Mouse (Mus musculus): Measurements from ENCODE around the gene Frat2. TPM values are rescaled to one million over a fixed set of nuclear protein-coding genes. Genes with fewer than 3 reads are reported as not detected.

Frat2 gene
- polyA plus RNA-seq, 1 experiment from 2014 or later = 5.0 TPM

DNA sequence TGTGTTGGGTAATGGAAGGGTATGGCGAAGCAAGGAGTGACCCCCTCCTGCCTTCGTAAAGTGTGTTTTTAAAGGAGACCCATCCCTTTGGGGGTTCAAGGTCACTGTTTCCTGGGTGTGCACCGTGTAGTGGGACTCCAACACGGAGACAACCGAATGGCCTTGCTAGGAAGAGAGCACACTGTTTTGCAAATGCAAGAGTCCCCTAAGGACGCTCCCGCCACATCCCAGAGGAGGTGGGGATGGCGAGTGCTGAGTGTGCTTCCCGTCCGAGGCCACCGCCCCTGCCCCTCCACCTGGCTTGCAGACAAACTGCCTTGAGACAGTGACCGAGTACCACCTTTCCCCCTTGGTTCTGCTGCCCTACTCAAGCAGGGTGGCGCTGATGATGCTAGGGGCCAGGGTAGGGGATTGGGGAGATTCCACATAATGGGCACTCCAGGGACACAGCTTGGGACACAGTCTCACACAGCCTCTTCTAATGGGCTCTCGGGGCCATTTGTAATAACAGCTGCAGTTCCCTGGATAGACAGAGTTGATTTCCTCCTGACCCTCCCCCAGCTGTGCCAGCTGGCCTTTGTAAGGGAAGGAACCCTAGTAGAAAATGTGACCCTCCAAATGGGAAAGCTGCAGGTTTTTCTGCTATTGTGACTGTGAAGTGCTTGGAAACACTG is 16.1 kb downstream of the Frat2 start:
- Histone ChIP-seq H3K36me3 (ENCODE audit: control insufficient read depth, insufficient read depth, low read length) (no peaks in the 10 kb centered on the region), H3K27me3 (ENCODE audit: control insufficient read depth, insufficient read depth, low read length) (peaks cover 7% of the 10 kb centered on the region), H3K4me3 (ENCODE audit: low read depth, low read length) (peak overlapping the region; percentile 72), H3K4me1 (replicated peaks; ENCODE audit: control insufficient read depth, insufficient read depth, low read length) (peaks cover 9% of the 10 kb centered on the region; the same call in 1 of the 2 replicates), H3K27ac (ENCODE audit: low read depth, low read length) (peak overlapping the region; percentile 30), H3K9me3 (ENCODE audit: control insufficient read depth, low read length) (no peaks in the 10 kb centered on the region), H3K4me2 (replicated peaks; ENCODE audit: low read depth, low read length) (peak overlapping the region; percentile 99), H3K9ac (ENCODE audit: low read depth, low read length) (peak overlapping the region; percentile 34)
- 4% methylated on average over 14 of the region's 14 CpGs for WGBS
- DNase-seq (ENCODE audit: low spot score) (peak; percentile 48), ATAC-seq (ENCODE audit: low FRiP score) (no peak)

DNA sequence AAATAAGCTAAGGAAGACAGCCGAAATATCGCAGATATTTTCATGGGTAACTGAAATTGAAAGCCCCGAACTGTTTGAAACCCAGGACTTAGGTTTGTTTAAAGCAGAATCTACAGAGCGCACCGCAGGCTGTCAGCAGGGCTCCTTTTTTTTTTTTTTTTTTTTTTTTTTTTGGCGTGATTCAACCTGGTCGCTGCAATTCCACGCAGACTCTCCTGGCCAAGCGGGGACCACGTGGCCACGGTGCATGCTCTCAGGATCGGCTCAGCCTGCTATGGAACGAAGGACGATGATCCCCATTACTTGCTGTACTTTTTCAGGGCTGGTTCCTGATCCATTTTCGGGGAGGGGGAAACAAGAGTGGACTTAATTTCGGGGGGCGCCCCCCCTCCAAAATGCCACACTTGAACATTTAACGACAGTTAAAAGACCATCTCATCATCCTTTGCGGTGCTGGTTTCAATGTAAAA is 16.8 kb downstream of the Frat2 start:
- ATAC-seq (ENCODE audit: low FRiP score) (no peak), DNase-seq (ENCODE audit: low spot score) (peak; percentile 43)
- H3K4me2 ChIP-seq (replicated peaks; ENCODE audit: low read depth, low read length) = peak overlapping the region; percentile 99
- WGBS = under 1% methylated on average over 19 of the region's 19 CpGs
- H3K27me3 ChIP-seq (ENCODE audit: control insufficient read depth, insufficient read depth, low read length) = peaks cover 7% of the 10 kb centered on the region
- H3K36me3 ChIP-seq (ENCODE audit: control insufficient read depth, insufficient read depth, low read length) = no peaks in the 10 kb centered on the region
- H3K9me3 ChIP-seq (ENCODE audit: control insufficient read depth, low read length) = no peaks in the 10 kb centered on the region
- H3K9ac ChIP-seq (ENCODE audit: low read depth, low read length) = peak overlapping the region; percentile 72
- H3K4me3 ChIP-seq (ENCODE audit: low read depth, low read length) = peak overlapping the region; percentile 72
- peaks cover 9% of the 10 kb centered on the region; the same call in 1 of the 2 replicates for H3K4me1 ChIP-seq (replicated peaks; ENCODE audit: control insufficient read depth, insufficient read depth, low read length)
- H3K27ac ChIP-seq (ENCODE audit: low read depth, low read length) = peak overlapping the region; percentile 90; the same call in 1 of the 2 replicates

DNA sequence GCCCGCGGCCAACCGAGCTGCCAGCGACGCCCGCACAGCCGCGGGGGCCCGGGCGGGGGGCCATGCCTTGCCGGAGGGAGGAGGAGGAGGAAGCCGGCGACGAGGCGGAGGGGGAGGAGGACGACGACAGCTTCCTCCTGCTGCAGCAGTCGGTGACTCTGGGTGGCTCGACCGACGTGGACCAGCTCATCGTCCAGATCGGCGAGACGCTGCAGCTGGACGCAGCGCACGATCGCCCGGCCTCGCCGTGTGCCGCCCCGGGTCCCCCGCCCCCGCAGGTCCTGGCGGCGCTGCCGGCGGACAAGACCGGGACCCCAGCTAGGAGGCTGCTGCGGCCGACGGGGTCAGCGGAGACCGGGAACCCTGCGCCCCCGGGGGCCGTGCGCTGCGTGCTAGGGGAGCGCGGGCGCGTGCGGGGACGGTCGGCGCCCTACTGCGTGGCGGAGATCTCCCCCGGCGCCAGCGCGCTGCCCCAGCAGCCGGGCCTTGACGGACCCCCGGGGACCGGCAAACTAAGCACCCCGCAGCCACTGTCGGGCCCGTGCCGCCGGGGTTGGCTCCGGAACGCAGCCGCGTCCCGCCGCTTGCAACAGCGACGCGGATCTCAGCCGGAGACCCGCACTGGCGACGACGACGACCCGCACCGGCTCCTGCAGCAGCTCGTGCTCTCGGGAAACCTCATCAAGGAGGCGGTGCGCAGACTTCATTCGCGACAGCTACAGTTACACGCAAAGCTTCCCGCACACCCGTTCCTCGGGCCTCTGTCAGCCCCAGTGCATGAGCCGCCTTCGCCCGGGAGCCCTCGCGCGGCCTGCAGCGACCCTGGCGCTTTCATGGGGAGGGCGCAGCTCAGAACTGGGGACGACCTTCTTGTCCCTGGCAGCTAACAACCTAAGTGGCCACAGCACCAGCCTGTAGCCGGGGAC is 17.6 kb downstream of the Frat2 start:
- DNase-seq (ENCODE audit: low spot score) (peak; percentile 75), ATAC-seq (ENCODE audit: low FRiP score) (peak; percentile 75)
- Histone ChIP-seq H3K4me2 (replicated peaks; ENCODE audit: low read depth, low read length) (peak overlapping the region; percentile 99), H3K27ac (ENCODE audit: low read depth, low read length) (peak overlapping the region; percentile 90), H3K9me3 (ENCODE audit: control insufficient read depth, low read length) (no peaks in the 10 kb centered on the region), H3K4me1 (replicated peaks; ENCODE audit: control insufficient read depth, insufficient read depth, low read length) (peaks cover 9% of the 10 kb centered on the region; the same call in 1 of the 2 replicates), H3K9ac (ENCODE audit: low read depth, low read length) (peak overlapping the region; percentile 72), H3K4me3 (ENCODE audit: low read depth, low read length) (peak overlapping the region; percentile 72), H3K27me3 (ENCODE audit: control insufficient read depth, insufficient read depth, low read length) (peaks cover 7% of the 10 kb centered on the region), H3K36me3 (ENCODE audit: control insufficient read depth, insufficient read depth, low read length) (no peaks in the 10 kb centered on the region)
- WGBS = under 1% methylated on average over 86 of the region's 112 CpGs

DNA sequence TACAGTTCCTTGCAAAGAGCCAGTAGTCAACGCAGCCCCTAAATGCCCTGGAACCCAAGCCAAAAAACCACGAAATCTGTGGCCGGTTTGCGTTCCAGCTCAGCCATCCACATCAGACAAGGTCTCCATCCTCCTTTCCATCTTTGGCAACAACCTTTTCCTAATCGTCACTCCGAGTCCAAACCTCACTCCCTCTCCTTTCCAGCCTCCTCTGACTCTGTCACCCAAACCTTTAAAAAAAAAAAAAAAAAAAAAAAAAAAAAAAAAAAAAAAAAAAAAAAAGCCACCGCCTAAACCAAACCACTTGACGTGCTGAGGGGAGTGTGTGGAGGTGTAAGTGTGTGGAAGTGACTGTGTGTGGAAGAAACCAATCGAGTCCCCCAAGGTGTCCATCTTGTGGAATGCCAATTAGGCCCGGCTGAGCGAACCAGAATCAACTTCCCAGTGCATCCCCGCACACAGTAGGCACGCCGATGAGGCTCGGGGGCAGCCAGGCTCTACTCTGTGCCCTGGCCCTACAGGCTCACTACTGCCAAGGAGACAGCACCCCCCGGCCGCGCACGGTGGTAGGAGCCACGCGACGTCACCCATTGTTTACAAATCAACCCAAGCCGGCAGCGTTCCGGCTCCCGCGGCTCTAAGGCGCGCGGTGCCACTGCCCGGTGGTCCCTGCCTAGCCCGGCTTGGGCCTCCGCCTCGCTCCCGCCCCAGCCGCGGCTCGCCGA is 18.4 kb downstream of the Frat2 start, which contains the start of gene Frat1:
Frat1 (plus strand) TSS at position 590 of the 725 bp plus-strand sequence.
- DNase-seq (ENCODE audit: low spot score) (peak; percentile 92), ATAC-seq (ENCODE audit: low FRiP score) (peak; percentile 94)
- H3K9ac ChIP-seq (ENCODE audit: low read depth, low read length) = peak within 1 kb of the TSS; percentile 72
- peak within 1 kb of the TSS; percentile 99 for H3K4me2 ChIP-seq (replicated peaks; ENCODE audit: low read depth, low read length)
- H3K9me3 ChIP-seq (ENCODE audit: control insufficient read depth, low read length) = no peaks in the 10 kb centered on the region
- H3K27ac ChIP-seq (ENCODE audit: low read depth, low read length) = peak within 1 kb of the TSS; percentile 90
- H3K4me3 ChIP-seq (ENCODE audit: low read depth, low read length) = peak within 1 kb of the TSS; percentile 72
- peaks cover 7% of the 10 kb centered on the region for H3K27me3 ChIP-seq (ENCODE audit: control insufficient read depth, insufficient read depth, low read length)
- peaks cover 9% of the 10 kb centered on the region; the same call in 1 of the 2 replicates for H3K4me1 ChIP-seq (replicated peaks; ENCODE audit: control insufficient read depth, insufficient read depth, low read length)
- under 1% methylated on average over 38 of the region's 39 CpGs for WGBS
- no peaks in the 10 kb centered on the region for H3K36me3 ChIP-seq (ENCODE audit: control insufficient read depth, insufficient read depth, low read length)

DNA sequence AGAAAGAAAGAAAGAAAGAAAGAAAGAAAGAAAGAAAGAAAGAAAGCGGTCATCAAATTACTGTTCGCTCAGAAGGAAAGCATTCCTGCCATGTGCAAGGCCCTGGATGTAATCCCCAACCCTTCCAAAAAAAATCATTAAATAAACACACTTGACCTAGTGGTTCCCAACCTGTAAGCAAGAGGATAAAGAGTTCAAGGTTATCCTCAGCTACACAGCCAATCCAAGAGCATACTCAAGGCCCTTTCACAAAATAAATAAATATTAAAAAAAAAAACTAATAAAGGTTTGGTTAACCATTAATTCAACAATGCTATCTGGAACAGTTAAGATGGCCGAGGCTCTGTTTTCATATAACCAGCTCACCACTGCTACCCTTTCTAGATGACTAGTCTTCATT is 19.0 kb downstream of the Frat2 start:
- peak overlapping the region; percentile 99 for H3K4me2 ChIP-seq (replicated peaks; ENCODE audit: low read depth, low read length)
- no peak overlapping the region for H3K9ac ChIP-seq (ENCODE audit: low read depth, low read length)
- WGBS = 66% methylated on average over 3 of the region's 3 CpGs
- H3K9me3 ChIP-seq (ENCODE audit: control insufficient read depth, low read length) = no peaks in the 10 kb centered on the region
- H3K4me1 ChIP-seq (replicated peaks; ENCODE audit: control insufficient read depth, insufficient read depth, low read length) = peaks cover 9% of the 10 kb centered on the region; the same call in 1 of the 2 replicates
- no peak for ATAC-seq (ENCODE audit: low FRiP score)
- H3K36me3 ChIP-seq (ENCODE audit: control insufficient read depth, insufficient read depth, low read length) = no peaks in the 10 kb centered on the region
- 0 out of 2 replicates have a peak overlapping the region, but pooled peaks have one; percentile 34 for H3K27ac ChIP-seq (ENCODE audit: low read depth, low read length)
- H3K4me3 ChIP-seq (ENCODE audit: low read depth, low read length) = peak overlapping the region; percentile 72
- H3K27me3 ChIP-seq (ENCODE audit: control insufficient read depth, insufficient read depth, low read length) = peaks cover 7% of the 10 kb centered on the region
- DNase-seq (ENCODE audit: low spot score) = no peak

DNA sequence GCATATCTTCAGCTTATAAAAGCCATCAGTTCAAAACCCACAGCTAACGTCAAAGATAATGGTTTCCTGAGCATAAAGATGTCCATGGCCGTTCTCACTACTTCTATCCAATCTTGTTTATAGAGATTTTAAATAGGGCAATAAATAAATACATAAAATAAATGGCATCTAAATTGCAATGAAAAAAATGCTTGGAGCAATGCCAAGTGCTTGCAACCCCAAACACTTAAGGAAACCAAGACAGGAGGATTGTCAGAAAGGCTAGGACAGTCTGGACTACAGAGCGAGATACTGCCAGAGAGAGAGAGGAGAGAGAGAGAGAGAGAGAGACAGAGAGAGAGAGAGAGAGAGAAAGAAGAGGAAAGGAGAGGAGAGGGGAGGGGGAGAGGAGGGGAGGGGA is 21.4 kb downstream of the Frat2 start:
- Histone ChIP-seq H3K9ac (ENCODE audit: low read depth, low read length) (no peak overlapping the region), H3K4me1 (replicated peaks; ENCODE audit: control insufficient read depth, insufficient read depth, low read length) (peaks cover 3% of the 10 kb centered on the region; the same call in 1 of the 2 replicates), H3K36me3 (ENCODE audit: control insufficient read depth, insufficient read depth, low read length) (no peaks in the 10 kb centered on the region), H3K4me3 (ENCODE audit: low read depth, low read length) (no peak overlapping the region), H3K4me2 (replicated peaks; ENCODE audit: low read depth, low read length) (no peak overlapping the region), H3K27ac (ENCODE audit: low read depth, low read length) (no peak overlapping the region), H3K9me3 (ENCODE audit: control insufficient read depth, low read length) (no peaks in the 10 kb centered on the region), H3K27me3 (ENCODE audit: control insufficient read depth, insufficient read depth, low read length) (peaks cover 4% of the 10 kb centered on the region)
- no peak for DNase-seq (ENCODE audit: low spot score)
- 95% methylated on average over 2 of the region's 3 CpGs for WGBS
- ATAC-seq (ENCODE audit: low FRiP score) = no peak

DNA sequence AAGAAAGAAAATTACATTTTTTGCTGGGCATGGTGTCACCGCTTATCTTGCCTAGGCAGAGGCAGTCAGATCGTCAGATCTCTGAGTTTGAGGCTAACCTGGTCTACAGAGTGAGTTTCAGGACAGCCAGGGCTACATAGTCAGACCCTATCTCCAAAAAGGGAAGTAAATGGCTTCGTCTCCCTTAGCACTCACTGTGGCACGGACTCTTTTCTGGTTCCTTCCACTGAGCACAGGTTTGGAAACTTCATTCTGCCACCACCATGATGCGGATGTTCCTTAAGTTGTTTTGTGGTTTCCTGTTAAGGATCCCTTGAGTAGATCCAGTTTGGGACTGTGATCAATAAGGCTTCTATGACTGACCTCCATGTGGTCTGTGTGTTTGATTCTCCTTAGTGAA is 23.0 kb downstream of the Frat2 start:
- Histone ChIP-seq H3K4me1 (replicated peaks; ENCODE audit: control insufficient read depth, insufficient read depth, low read length) (no peaks in the 10 kb centered on the region), H3K9ac (ENCODE audit: low read depth, low read length) (no peak overlapping the region), H3K27ac (ENCODE audit: low read depth, low read length) (no peak overlapping the region), H3K36me3 (ENCODE audit: control insufficient read depth, insufficient read depth, low read length) (no peaks in the 10 kb centered on the region), H3K9me3 (ENCODE audit: control insufficient read depth, low read length) (no peaks in the 10 kb centered on the region), H3K4me3 (ENCODE audit: low read depth, low read length) (no peak overlapping the region), H3K4me2 (replicated peaks; ENCODE audit: low read depth, low read length) (no peak overlapping the region), H3K27me3 (ENCODE audit: control insufficient read depth, insufficient read depth, low read length) (no peaks in the 10 kb centered on the region)
- WGBS = 87% methylated on average over 5 of the region's 5 CpGs
- ATAC-seq (ENCODE audit: low FRiP score) (no peak), DNase-seq (ENCODE audit: low spot score) (no peak)

DNA sequence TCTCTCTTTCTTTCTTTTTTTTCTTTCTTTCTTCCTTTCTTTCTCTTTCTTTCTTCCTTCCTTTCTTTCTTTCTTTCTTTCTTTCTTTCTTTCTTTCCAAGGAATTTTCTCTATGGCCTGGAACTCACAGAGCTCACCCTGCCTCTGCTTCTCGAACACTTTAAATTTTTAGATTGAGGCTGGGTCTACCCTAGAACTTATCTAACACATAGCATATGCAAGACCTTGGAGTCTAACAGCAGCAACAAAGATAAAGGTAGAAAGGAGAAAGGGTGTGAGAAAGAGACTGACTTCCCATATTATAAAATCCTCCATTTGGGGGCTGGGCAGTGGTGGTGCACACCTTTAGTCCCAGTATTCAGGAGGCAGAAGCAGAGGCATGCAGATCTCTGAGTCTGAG is 25.3 kb downstream of the Frat2 start:
- Histone ChIP-seq H3K36me3 (ENCODE audit: control insufficient read depth, insufficient read depth, low read length) (no peaks in the 10 kb centered on the region), H3K9ac (ENCODE audit: low read depth, low read length) (no peak overlapping the region), H3K27me3 (ENCODE audit: control insufficient read depth, insufficient read depth, low read length) (no peaks in the 10 kb centered on the region), H3K4me3 (ENCODE audit: low read depth, low read length) (no peak overlapping the region), H3K27ac (ENCODE audit: low read depth, low read length) (no peak overlapping the region), H3K4me2 (replicated peaks; ENCODE audit: low read depth, low read length) (no peak overlapping the region), H3K4me1 (replicated peaks; ENCODE audit: control insufficient read depth, insufficient read depth, low read length) (no peaks in the 10 kb centered on the region), H3K9me3 (ENCODE audit: control insufficient read depth, low read length) (no peaks in the 10 kb centered on the region)
- no peak for ATAC-seq (ENCODE audit: low FRiP score)
- no peak for DNase-seq (ENCODE audit: low spot score)
- WGBS = 79% methylated on average over 1 of the region's 1 CpGs
